In genomic region chr17:87472879-87473278, GRCm38 (mm10) we compare ENCODE assay signal across 10 mouse cellular contexts. TPM values are rescaled to one million over a fixed set of nuclear protein-coding genes. Genes with fewer than 3 reads are reported as not detected.
DNase-seq lines count a peak whose midpoint lies in the region; ATAC-seq lines count a peak whose summit lies in the region.
"Had no signal": no experiment of that assay in that cellular context is flagged by ENCODE, and none has a peak within 500 bp of the region (broad histone marks: within the 10 kb centered on the region; RNA-seq: fewer than 3 reads in every experiment).

No protein-coding gene starts in this region.

- H3K36me3 ChIP-seq in heart, embryonic 13.5 days = no peaks in the 10 kb centered on the region
- H3K36me3 ChIP-seq in neural tube, embryonic 11.5 days (ENCODE audit: control insufficient read depth, insufficient read depth, low read length) = no peaks in the 10 kb centered on the region
- H3K36me3 ChIP-seq in stomach, embryonic 16.5 days (ENCODE audit: control insufficient read depth, insufficient read depth, low read length) = no peaks in the 10 kb centered on the region

- H3K9me3 ChIP-seq in heart, embryonic 13.5 days = no peaks in the 10 kb centered on the region
- no peaks in the 10 kb centered on the region for H3K9me3 ChIP-seq in neural tube, embryonic 11.5 days (ENCODE audit: control insufficient read depth, low read length)
- H3K9me3 ChIP-seq in stomach, embryonic 16.5 days (replicated peaks; ENCODE audit: control insufficient read depth, low read length) = no peaks in the 10 kb centered on the region

- peak overlapping the region; percentile 52 for H3K4me3 ChIP-seq in heart, embryonic 13.5 days
- no peak overlapping the region for H3K4me3 ChIP-seq in neural tube, embryonic 11.5 days (ENCODE audit: low read depth, low read length)
- no peak overlapping the region for H3K4me3 ChIP-seq in stomach, embryonic 16.5 days (replicated peaks; ENCODE audit: low read length)
- H3K4me3 ChIP-seq: myocyte had no signal

- 34% methylated on average over 10 of the region's 10 CpGs for WGBS in heart, embryonic 13.5 days
- WGBS in neural tube, embryonic 11.5 days = 50% methylated on average over 10 of the region's 10 CpGs
- WGBS in stomach, embryonic 16.5 days = 40% methylated on average over 10 of the region's 10 CpGs

- H3K27ac ChIP-seq in heart, embryonic 13.5 days (replicated peaks) = peak overlapping the region; percentile 73
- no peak overlapping the region for H3K27ac ChIP-seq in neural tube, embryonic 11.5 days (ENCODE audit: low read depth, low read length)
- no peak overlapping the region for H3K27ac ChIP-seq in stomach, embryonic 16.5 days (ENCODE audit: low read length)

- no peak for ATAC-seq in heart, embryonic 13.5 days (ENCODE audit: extremely low read depth, insufficient number of reproducible peaks, low FRiP score, low TSS enrichment)
- ATAC-seq in neural tube, embryonic 11.5 days (ENCODE audit: insufficient read depth, low FRiP score, low TSS enrichment) = no peak
- peak; percentile 19; the same call in 1 of the 2 replicates for ATAC-seq in stomach, embryonic 16.5 days (ENCODE audit: insufficient read depth, low FRiP score)

- peak overlapping the region; percentile 78 for H3K9ac ChIP-seq in heart, embryonic 13.5 days
- H3K9ac ChIP-seq in neural tube, embryonic 11.5 days (ENCODE audit: low read length) = no peak overlapping the region
- H3K9ac ChIP-seq in stomach, embryonic 16.5 days (ENCODE audit: low read length) = peak overlapping the region; percentile 60; the same call in 1 of the 2 replicates

- DNase-seq in heart, adult 11 months = no peak
- DNase-seq in neural tube, embryonic 11.5 days (ENCODE audit: low spot score) = peak; percentile 7
- no peak for DNase-seq in neural tube, embryonic 10.5 days (ENCODE audit: extremely low spot score, low spot score)
- peak; percentile 75 to 82 for DNase-seq in lung, adult 18-20 months
- no peak for DNase-seq in spleen, postnatal 4 days (ENCODE audit: low spot score in 2 of 2)
- no peak for DNase-seq in embryo, embryonic 10 days (ENCODE audit: low spot score)

- H3K27me3 ChIP-seq in heart, embryonic 13.5 days (replicated peaks) = no peaks in the 10 kb centered on the region
- no peaks in the 10 kb centered on the region for H3K27me3 ChIP-seq in neural tube, embryonic 11.5 days (ENCODE audit: control insufficient read depth, insufficient read depth, low read length)
- no peaks in the 10 kb centered on the region for H3K27me3 ChIP-seq in stomach, embryonic 16.5 days (ENCODE audit: control insufficient read depth, insufficient read depth, low read length)

- peaks cover 52% of the 10 kb centered on the region for H3K4me1 ChIP-seq in heart, embryonic 13.5 days
- H3K4me1 ChIP-seq in neural tube, embryonic 11.5 days (ENCODE audit: control insufficient read depth, insufficient read depth, low read length) = peaks cover 7% of the 10 kb centered on the region; the same call in 1 of the 2 replicates
- H3K4me1 ChIP-seq in stomach, embryonic 16.5 days (ENCODE audit: control insufficient read depth, insufficient read depth, low read length) = peaks cover 14% of the 10 kb centered on the region

- H3K4me2 ChIP-seq in heart, embryonic 13.5 days = peak overlapping the region; percentile 86
- no peak overlapping the region for H3K4me2 ChIP-seq in neural tube, embryonic 11.5 days (ENCODE audit: low read depth)
- H3K4me2 ChIP-seq in stomach, embryonic 16.5 days (ENCODE audit: low read depth, low read length) = peak overlapping the region; percentile 57

RNA-seq across cellular contexts. Expression of gene Calm2, which starts 26.1 kb away (rescaled TPM):
- 550 and 637 TPM in 2 replicates for polyA plus RNA-seq in heart, embryonic 13.5 days (2015; fragmentation: Nextera tagmentation; extraction: Ambion mirVana)
- polyA plus RNA-seq in neural tube, embryonic 11.5 days (2014; fragmentation: Nextera tagmentation; extraction: Ambion mirVana) = 1,603 and 1,604 TPM in 2 replicates
- polyA plus RNA-seq in stomach, embryonic 16.5 days (2015; fragmentation: Nextera tagmentation; extraction: Ambion mirVana) = 948 and 1,017 TPM in 2 replicates

RNA-seq across cellular contexts. Expression of gene Stpg4, which starts 45.3 kb away (rescaled TPM):
- polyA plus RNA-seq in heart, embryonic 13.5 days (2015; fragmentation: Nextera tagmentation; extraction: Ambion mirVana) = 0.27 TPM in 1 of 2 replicates, not detected in the other
- 0.39 TPM in 1 of 2 replicates, not detected in the other for polyA plus RNA-seq in neural tube, embryonic 11.5 days (2014; fragmentation: Nextera tagmentation; extraction: Ambion mirVana)
- polyA plus RNA-seq in stomach, embryonic 16.5 days (2015; fragmentation: Nextera tagmentation; extraction: Ambion mirVana) = not detected in 2 replicates
- polyA plus RNA-seq: embryonic facial prominence, embryonic 11.5 days; myocyte had no signal

Comparison
In these comparisons a context has a peak if more than half of its experiments do, and no peak if none do; other contexts are left out.
1. DNase-seq: peak in neural tube, embryonic 11.5 days (single experiment) and lung, adult 18-20 months (2 of 2); none in heart, adult 11 months (single experiment), neural tube, embryonic 10.5 days (single experiment), spleen, postnatal 4 days (0 of 2) and embryo, embryonic 10 days (single experiment).